Mouse (Mus musculus) heart, adult 2 months (tissue): ENCODE measurements around the gene Cacna1c.

ENCODE experiments used
- CTCF ChIP-seq: fragments of 200-600 bp; IDR thresholded peaks from 2 replicates; pipeline ENCODE4 v1.8.1; 2022; ENCODE audit warnings: antibody characterized with exemption, mild to moderate bottlenecking, moderate library complexity
- EP300 ChIP-seq: fragments of 200-500 bp; IDR thresholded peaks from 2 replicates; pipeline ENCODE4 v1.6.1; 2011; ENCODE audit warnings: low read depth, low read length, control low read depth; ENCODE audit not compliant: insufficient read depth
- POLR2A ChIP-seq: fragments of 200-500 bp; IDR thresholded peaks from 2 replicates; pipeline ENCODE4 v1.6.1; 2011; ENCODE audit warnings: mild to moderate bottlenecking, low read depth, low read length, control low read depth; ENCODE audit not compliant: insufficient read depth

DNA sequence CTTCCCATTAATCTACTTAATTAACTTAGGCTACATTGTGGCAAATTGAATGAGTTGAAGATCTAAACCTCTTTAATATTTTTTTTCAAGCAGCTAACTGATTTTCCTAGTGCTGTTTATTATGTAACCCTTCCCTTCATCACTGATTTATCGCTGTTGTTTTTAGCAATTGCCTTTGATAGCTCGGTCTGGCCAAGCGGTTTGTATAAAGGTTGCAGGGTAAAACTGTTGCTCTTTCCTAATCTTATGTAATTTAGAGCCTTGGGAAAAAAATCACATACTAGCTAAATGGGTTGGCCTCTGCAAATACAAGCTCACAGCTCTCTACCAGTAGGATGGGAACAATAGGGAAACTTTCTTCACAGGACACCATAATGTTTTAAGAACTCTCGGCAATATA, 306.8 kb downstream of the Cacna1c start:
- TF ChIP-seq CTCF (no peak), POLR2A (no peak), EP300 (no peak)
